In the genomic region with DNA sequence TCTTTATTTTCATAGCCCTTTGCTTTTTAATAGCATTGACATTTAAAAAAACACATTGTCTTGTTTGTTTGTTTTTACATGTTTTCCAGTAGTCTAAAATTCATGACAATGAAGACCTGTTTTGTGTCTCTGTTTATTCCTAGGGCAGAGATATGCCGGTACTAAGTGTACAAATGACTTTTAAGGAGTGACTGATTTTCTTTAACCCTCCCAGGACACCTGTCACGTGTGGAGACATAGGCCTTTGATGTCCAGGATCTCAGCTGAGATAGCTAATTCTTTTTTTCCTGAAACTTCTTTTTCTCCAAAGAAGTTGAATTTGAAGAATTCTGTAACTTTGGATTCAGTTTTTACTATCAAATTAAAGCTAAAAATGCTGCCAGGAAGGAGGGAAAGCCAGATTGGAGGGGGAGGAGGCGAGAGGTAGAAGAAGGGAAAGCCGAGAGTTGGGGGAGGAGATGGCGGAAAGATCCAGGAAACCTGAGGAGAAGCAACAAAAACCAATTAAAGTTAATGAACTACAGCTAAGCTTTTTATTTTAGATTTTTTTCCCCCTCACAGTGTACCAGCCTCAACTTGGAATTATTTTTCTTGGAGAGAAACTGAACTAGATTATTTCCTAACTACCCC, we compare ENCODE assay signal across 13 mouse cellular contexts.
A peak's percentile ranks its signal among the peaks of the same experiment; 100 is the strongest.
DNase-seq lines count a peak whose midpoint lies in the region; ATAC-seq and TF ChIP-seq lines count a peak whose summit lies in the region.
"Had no signal": no experiment of that assay in that cellular context is flagged by ENCODE, and none has a peak within 500 bp of the region (broad histone marks: within the 10 kb centered on the region; RNA-seq: fewer than 3 reads in every experiment).

No protein-coding gene starts in this region.

- no peaks in the 10 kb centered on the region for H3K36me3 ChIP-seq in heart, postnatal 0 days (replicated peaks; ENCODE audit: control insufficient read depth, insufficient read depth, low read length)
- H3K36me3 ChIP-seq in heart, embryonic 10.5 days = no peaks in the 10 kb centered on the region
- no peaks in the 10 kb centered on the region for H3K36me3 ChIP-seq in lung, postnatal 0 days (ENCODE audit: insufficient read depth, low read length)
- H3K36me3 ChIP-seq in midbrain, embryonic 11.5 days (ENCODE audit: control insufficient read depth, insufficient read depth, low read length) = no peaks in the 10 kb centered on the region
- H3K36me3 ChIP-seq: neural tube, embryonic 15.5 days had no signal

- intact Hi-C loops in left cerebral cortex, postnatal 14 days (cut with DNase I) = loop anchor here (2.0 to 10.0 kb wide), 2 partner anchors 372 to 588 kb away; no protein-coding TSS in a partner anchor

- TF ChIP-seq CTCF in heart, postnatal 0 days (IDR thresholded peaks at IDR 0.05; ENCODE audit: low read depth) = no peak
- no peak for TF ChIP-seq CTCF in lung, postnatal 0 days (IDR thresholded peaks at IDR 0.05)
- no peak for TF ChIP-seq CTCF in lung, adult 2 months (IDR thresholded peaks at IDR 0.05; ENCODE audit: insufficient read depth, low read length)

- peaks cover 6% of the 10 kb centered on the region for H3K4me1 ChIP-seq in heart, postnatal 0 days (ENCODE audit: control insufficient read depth, insufficient read depth)
- no peaks in the 10 kb centered on the region for H3K4me1 ChIP-seq in heart, embryonic 10.5 days
- H3K4me1 ChIP-seq in lung, postnatal 0 days (ENCODE audit: insufficient read depth, low read depth, low read length) = no peaks in the 10 kb centered on the region
- no peaks in the 10 kb centered on the region for H3K4me1 ChIP-seq in lung, adult 2 months (ENCODE audit: control insufficient read depth, insufficient read depth, low read length)
- no peaks in the 10 kb centered on the region for H3K4me1 ChIP-seq in midbrain, embryonic 11.5 days (ENCODE audit: control insufficient read depth, insufficient read depth, low read length)
- H3K4me1 ChIP-seq: neural tube, embryonic 15.5 days had no signal

- 66% methylated on average over 5 of the region's 5 CpGs for WGBS in heart, postnatal 0 days
- 70% methylated on average over 5 of the region's 5 CpGs for WGBS in heart, embryonic 10.5 days
- WGBS in lung, postnatal 0 days = 48% methylated on average over 5 of the region's 5 CpGs
- WGBS in lung, adult 2 months = 63% methylated on average over 5 of the region's 5 CpGs
- WGBS in midbrain, embryonic 11.5 days = 81% methylated on average over 5 of the region's 5 CpGs

- peaks cover 2% of the 10 kb centered on the region; the same call in 1 of the 2 replicates for H3K9me3 ChIP-seq in heart, postnatal 0 days (replicated peaks; ENCODE audit: control insufficient read depth, low read length)
- no peaks in the 10 kb centered on the region for H3K9me3 ChIP-seq in heart, embryonic 10.5 days
- H3K9me3 ChIP-seq in lung, postnatal 0 days (ENCODE audit: low read length) = no peaks in the 10 kb centered on the region
- H3K9me3 ChIP-seq in midbrain, embryonic 11.5 days (ENCODE audit: control insufficient read depth, low read length) = no peaks in the 10 kb centered on the region
- H3K9me3 ChIP-seq: neural tube, embryonic 15.5 days had no signal

- no peak overlapping the region for H3K4me3 ChIP-seq in heart, postnatal 0 days (ENCODE audit: low read depth, low read length)
- H3K4me3 ChIP-seq in heart, embryonic 10.5 days = no peak overlapping the region
- H3K4me3 ChIP-seq in lung, postnatal 0 days (ENCODE audit: low read depth, low read length) = no peak overlapping the region
- no peak overlapping the region for H3K4me3 ChIP-seq in lung, adult 2 months (replicated peaks; ENCODE audit: extremely low read depth, low read depth, low read length)
- H3K4me3 ChIP-seq in midbrain, embryonic 11.5 days (ENCODE audit: low read depth, low read length) = no peak overlapping the region
- H3K4me3 ChIP-seq: neural tube, embryonic 15.5 days had no signal

- DNase-seq in heart, postnatal 0 days (ENCODE audit: low spot score) = no peak
- DNase-seq in heart, embryonic 10.5 days (ENCODE audit: low spot score) = no peak
- peak; percentile 6 for DNase-seq in lung, postnatal 0 days (ENCODE audit: low spot score)
- DNase-seq in lung, adult 2 months = no peak
- DNase-seq in left cerebral cortex, postnatal 14 days (ENCODE audit: low spot score in 2 of 2) = peak; percentile 59 to 60
- no peak for DNase-seq in midbrain, embryonic 11.5 days (ENCODE audit: low spot score, missing footprints)
- no peak for DNase-seq in spleen, postnatal 10 days (ENCODE audit: low spot score in 2 of 2)

- H3K4me2 ChIP-seq in heart, postnatal 0 days (ENCODE audit: low read depth, low read length) = no peak overlapping the region
- no peak overlapping the region for H3K4me2 ChIP-seq in lung, postnatal 0 days (replicated peaks; ENCODE audit: low read depth, low read length)
- no peak overlapping the region for H3K4me2 ChIP-seq in midbrain, embryonic 11.5 days
- H3K4me2 ChIP-seq: heart, embryonic 11.5 days; neural tube, embryonic 15.5 days had no signal

- H3K27ac ChIP-seq in heart, postnatal 0 days (ENCODE audit: low read depth) = peak overlapping the region; percentile 19; the same call in 1 of the 2 replicates
- no peak overlapping the region for H3K27ac ChIP-seq in heart, embryonic 10.5 days
- no peak overlapping the region for H3K27ac ChIP-seq in lung, postnatal 0 days (ENCODE audit: low read length)
- H3K27ac ChIP-seq in midbrain, embryonic 11.5 days (ENCODE audit: low read depth, low read length) = no peak overlapping the region
- H3K27ac ChIP-seq: macrophage; neural tube, embryonic 15.5 days; stomach, postnatal 0 days had no signal

- ATAC-seq in heart, postnatal 0 days (ENCODE audit: insufficient read depth, low read depth) = 0 out of 2 replicates have a peak, but pooled peaks have one; percentile 6
- no peak for ATAC-seq in lung, postnatal 0 days
- no peak for ATAC-seq in erythroid progenitor cell, adult 5-6 weeks (replicated peaks; ENCODE audit: low FRiP score, poor library complexity, severe bottlenecking)
- ATAC-seq in midbrain, embryonic 11.5 days (ENCODE audit: low FRiP score) = no peak
- ATAC-seq: hindbrain, embryonic 16.5 days had no signal

- H3K9ac ChIP-seq in heart, postnatal 0 days (replicated peaks; ENCODE audit: low read depth, low read length) = no peak overlapping the region
- no peak overlapping the region for H3K9ac ChIP-seq in lung, postnatal 0 days (replicated peaks; ENCODE audit: low read depth)
- H3K9ac ChIP-seq in midbrain, embryonic 11.5 days (ENCODE audit: low read length) = no peak overlapping the region
- H3K9ac ChIP-seq: neural tube, embryonic 15.5 days had no signal

- TF ChIP-seq EP300 in heart, postnatal 0 days (IDR thresholded peaks at IDR 0.05; ENCODE audit: low read depth) = no peak
- TF ChIP-seq EP300 in lung, postnatal 0 days (IDR thresholded peaks at IDR 0.05) = no peak

- no peak for TF ChIP-seq POLR2A in lung, adult 2 months (IDR thresholded peaks at IDR 0.05; ENCODE audit: borderline replicate concordance, extremely low read depth, low read depth, low read length)

- no peaks in the 10 kb centered on the region for H3K27me3 ChIP-seq in heart, postnatal 0 days (ENCODE audit: control insufficient read depth, insufficient read depth, low read length)
- H3K27me3 ChIP-seq in heart, embryonic 10.5 days (ENCODE audit: insufficient read depth, poor library complexity, severe bottlenecking) = no peaks in the 10 kb centered on the region
- no peaks in the 10 kb centered on the region for H3K27me3 ChIP-seq in lung, postnatal 0 days (replicated peaks; ENCODE audit: insufficient read depth, low read length)
- no peaks in the 10 kb centered on the region for H3K27me3 ChIP-seq in midbrain, embryonic 11.5 days (ENCODE audit: control insufficient read depth, insufficient read depth, low read length)
- H3K27me3 ChIP-seq: neural tube, embryonic 15.5 days had no signal

Comparison
In these comparisons a context has a peak if more than half of its experiments do, and no peak if none do; other contexts are left out.
1. DNase-seq: peak in lung, postnatal 0 days (single experiment) and left cerebral cortex, postnatal 14 days (2 of 2); none in heart, postnatal 0 days (single experiment), heart, embryonic 10.5 days (single experiment), lung, adult 2 months (single experiment), midbrain, embryonic 11.5 days (single experiment) and spleen, postnatal 10 days (0 of 2).